Mouse (Mus musculus) heart, adult 2 months (tissue): Measurements from ENCODE around the gene F11.

ENCODE experiments used
- CTCF ChIP-seq: fragments of 200-600 bp; IDR thresholded peaks from 2 replicates; pipeline ENCODE4 v1.8.1; 2022; ENCODE audit warnings: antibody characterized with exemption, mild to moderate bottlenecking, moderate library complexity
- EP300 ChIP-seq: fragments of 200-500 bp; IDR thresholded peaks from 2 replicates; pipeline ENCODE4 v1.6.1; 2011; ENCODE audit warnings: low read depth, low read length, control low read depth; ENCODE audit not compliant: insufficient read depth
- POLR2A ChIP-seq: fragments of 200-500 bp; IDR thresholded peaks from 2 replicates; pipeline ENCODE4 v1.6.1; 2011; ENCODE audit warnings: mild to moderate bottlenecking, low read depth, low read length, control low read depth; ENCODE audit not compliant: insufficient read depth

DNA sequence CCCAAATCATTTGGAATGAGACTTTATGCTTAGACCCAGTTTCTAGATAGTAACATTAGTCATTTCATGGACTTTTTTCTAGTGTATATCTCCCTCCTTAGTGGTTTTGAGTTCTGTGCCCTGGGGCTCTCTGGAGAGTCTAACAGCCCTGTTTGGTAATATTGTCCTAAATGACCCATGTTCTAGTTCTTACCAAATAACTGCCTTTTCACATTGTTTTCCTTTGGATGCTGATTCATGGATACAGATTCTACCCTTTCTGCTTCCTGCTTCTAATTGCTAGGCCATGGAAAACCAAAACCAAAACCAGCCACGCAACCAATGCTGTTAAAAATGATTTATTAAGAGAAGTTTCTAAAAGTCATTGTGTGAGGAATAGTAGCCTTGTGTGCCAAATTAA, 43.6 kb upstream of the F11 start:
- TF ChIP-seq POLR2A = no peak
- TF ChIP-seq CTCF = no peak
- TF ChIP-seq EP300 = no peak
